Mouse (Mus musculus): ENCODE measurements at regions not wholly inside any gene's neighbourhood (a gene's known extent, or its start where the extent isn't known, plus 50 kb on each side); places are given as distances from the start of the nearest gene placed in this dataset.
A peak's percentile ranks its signal among the peaks of the same experiment; 100 is the strongest.
"Not testable (repeated sequence)": the region's sequence is repeated elsewhere in the genome, so short reads cannot be mapped to it uniquely, and the experiment has no call there.

DNA sequence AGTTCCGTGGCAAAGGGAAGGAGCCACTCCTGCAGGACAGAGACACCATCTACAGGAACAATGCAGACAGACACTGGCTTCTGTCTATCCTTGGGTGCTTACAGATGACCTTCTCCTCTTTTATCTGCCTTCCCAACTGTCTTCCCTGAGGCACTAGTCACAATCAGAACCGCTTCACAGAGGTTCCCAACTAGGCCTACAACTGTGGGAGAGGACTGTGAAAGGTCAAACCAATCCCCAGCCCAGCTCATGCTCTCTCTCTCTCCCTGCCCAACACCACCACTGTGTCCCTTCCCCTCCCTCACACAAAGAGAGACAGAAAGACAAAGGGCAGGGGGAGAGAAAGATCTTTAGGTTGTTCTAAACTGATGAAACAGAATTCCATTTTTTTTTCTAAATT, 61.3 kb downstream of the Tmem17 start:
- DNase-seq (ENCODE audit: low spot score), result no peak

- DNase-seq (ENCODE audit: low spot score), result no peak
Measured at GRCm38 (mm10) chr11:22573802-22574201, 61.9 kb downstream of the Tmem17 start.

- DNase-seq (ENCODE audit: low spot score), result no peak
Measured at GRCm38 (mm10) chr11:22574506-22574905, 62.6 kb downstream of the Tmem17 start.

DNA sequence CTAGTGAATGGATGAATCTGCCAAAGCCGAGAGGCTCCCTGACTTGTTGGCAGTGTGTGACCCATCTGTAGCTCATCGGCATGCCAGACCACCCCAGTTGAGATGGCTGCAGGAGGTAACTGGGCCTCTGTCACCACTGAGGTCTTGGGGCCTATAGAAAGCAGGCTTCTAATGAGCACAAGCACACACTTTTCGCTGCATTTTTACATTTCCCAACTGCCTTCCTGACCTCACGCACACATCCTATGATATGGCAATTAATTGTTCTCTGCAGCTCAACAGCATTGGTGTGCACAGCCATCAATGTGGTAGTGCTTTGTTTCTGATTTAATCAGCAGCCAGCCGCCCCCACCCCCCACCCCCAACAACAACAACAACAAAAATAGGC, 72.2 kb downstream of the Tmem17 start:
- no peak for DNase-seq (ENCODE audit: low spot score)

DNA sequence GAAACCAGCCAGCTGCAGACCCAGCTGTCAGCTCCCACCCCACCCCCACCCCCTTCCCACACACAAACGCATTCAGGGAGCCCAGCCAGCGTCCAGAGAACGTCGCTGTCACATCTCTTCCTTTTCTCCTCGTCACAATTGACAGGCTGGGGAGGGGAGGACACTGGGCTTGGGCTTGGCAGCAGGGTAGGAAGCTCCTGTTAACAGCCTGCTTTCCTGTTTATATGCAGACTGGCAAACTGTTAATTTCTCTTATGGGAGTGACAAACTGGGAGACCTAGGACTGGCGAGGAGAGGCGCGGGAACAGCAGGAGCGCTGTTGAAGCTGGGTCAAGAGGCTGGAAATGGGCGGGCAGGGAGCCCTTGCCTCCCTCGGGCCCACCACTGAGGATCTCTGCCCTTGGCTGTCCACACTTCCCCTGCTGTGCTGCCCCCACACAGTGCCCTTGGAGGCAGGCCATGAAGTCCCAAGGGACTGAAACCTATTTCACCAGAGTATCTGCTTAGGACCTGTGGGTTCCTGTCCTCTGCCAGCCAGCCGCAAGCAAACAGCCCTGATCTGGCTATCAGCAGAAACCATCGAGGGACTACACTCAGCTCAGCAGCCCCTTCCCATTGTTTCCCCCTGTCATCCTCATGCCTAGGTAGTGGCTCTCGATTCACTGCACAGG, 72.7 kb downstream of the Tmem17 start:
- peak; percentile 40 for DNase-seq (ENCODE audit: low spot score)

DNA sequence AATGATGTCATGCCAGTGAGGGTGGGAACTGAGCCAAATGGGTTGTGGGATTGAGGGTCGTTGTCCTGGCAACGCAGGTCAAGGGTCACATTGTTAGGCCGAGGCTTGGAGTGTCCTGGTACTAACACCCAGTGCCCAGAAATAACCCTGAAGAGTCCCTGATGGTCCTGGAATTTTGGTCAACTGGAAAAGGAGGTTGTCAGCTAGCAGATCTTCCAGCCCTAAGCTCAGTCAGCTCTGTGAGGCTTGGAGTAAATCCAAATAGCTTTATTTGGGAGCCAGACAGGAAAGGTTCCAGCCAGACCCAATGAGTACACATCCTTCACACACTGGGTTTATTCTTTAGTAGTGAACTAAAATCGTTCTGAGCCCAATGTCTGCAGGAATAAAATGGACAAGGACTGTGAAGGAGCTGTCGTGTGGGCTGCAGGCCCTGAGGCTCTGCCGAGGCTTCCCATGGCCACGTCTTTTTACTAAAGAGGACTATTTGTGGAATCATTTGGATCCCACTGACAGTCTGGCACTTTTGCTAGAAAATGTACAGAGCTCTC, 75.9 kb downstream of the Tmem17 start:
- DNase-seq (ENCODE audit: low spot score), result peak; percentile 14

- DNase-seq (ENCODE audit: low spot score), result no peak
Measured at GRCm38 (mm10) chr11:22588546-22588945, 76.7 kb downstream of the Tmem17 start.

GRCm38 (mm10) chr11:22589901-22590300, 78.0 kb downstream of the Tmem17 start:
- DNase-seq (ENCODE audit: low spot score), result no peak

- DNase-seq (ENCODE audit: low spot score), result not testable (repeated sequence)
Measured at GRCm38 (mm10) chr11:22591050-22591449, 79.2 kb downstream of the Tmem17 start.

GRCm38 (mm10) chr11:22592706-22593105, 80.8 kb downstream of the Tmem17 start:
- no peak for DNase-seq (ENCODE audit: low spot score)

DNA sequence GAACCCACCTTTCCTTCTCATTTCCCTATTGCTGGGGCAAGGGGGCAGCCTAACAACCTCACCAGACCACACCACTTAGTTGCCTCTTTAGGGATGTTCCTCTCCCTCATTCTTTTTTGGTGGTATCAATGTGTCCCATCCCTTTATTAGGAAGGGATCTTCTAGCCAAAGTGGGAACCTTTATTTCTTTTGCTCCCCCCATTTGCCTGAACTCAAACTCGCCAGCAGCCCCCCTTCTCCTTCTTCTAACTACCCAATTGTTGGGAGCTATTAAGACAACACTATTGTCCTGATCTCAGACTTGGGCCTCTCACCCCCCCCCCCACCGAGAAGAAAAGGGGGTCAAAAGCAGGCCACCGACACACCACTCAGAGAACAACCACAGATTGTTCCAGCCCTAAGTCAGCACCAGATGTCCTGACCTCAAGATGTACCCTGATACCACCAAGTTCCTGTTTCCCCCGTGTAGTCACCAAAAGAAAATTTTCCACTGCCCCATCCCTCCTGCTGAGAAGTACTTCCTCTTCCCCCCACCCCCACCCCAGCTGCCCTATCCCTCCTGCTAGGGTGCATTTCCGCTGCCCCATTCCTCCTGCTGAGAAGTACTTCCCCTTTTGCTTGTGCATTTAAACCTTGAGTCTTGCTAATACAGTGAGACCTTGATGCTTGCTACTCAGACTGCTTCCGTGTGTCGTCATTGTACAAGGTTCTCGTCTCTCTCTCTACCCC, 84.4 kb downstream of the Tmem17 start:
- DNase-seq (ENCODE audit: low spot score), result no peak

DNA sequence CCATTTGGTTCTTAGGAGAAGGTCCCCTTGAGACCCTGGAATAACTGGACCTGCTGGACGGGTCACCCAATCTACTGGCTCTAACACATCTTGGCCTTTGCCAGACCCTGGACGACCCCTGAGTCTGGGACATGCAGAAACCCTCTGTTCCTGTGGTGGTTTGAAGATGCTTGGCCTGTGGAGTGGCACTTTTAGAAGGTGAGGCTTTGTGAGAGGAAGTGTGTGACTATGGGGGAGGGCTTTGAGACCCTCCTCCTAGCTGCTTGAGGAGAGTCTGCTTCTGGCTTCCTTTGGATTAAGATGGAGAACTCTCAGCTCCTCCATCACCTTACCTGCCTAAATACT, 84.9 kb downstream of the Tmem17 start:
- DNase-seq (ENCODE audit: low spot score), result no peak

GRCm38 (mm10) chr11:22600370-22600769, 88.5 kb downstream of the Tmem17 start:
- no peak for DNase-seq (ENCODE audit: low spot score)

DNA sequence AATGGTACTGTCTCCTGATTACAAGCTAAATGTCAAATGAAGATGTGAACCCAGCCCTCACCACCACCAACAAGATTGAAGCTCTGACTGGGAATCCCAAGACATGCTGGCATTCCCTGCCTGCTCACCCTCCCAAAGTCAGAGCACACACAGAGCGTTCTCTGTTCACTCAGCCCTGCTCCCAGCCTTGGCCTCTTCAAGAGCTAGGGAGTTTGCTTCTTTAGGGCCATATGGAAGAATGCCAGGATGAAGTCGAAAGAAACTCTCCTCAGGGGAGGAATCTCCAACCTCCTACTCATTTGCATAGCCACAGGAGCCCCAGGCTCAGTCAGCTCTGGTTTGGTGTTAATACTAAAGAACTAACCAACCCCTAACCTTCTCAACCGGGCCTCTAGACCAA, 90.1 kb downstream of the Tmem17 start:
- DNase-seq (ENCODE audit: low spot score), result no peak

GRCm38 (mm10) chr11:22602610-22603009, 90.7 kb downstream of the Tmem17 start:
- DNase-seq (ENCODE audit: low spot score), result no peak

DNA sequence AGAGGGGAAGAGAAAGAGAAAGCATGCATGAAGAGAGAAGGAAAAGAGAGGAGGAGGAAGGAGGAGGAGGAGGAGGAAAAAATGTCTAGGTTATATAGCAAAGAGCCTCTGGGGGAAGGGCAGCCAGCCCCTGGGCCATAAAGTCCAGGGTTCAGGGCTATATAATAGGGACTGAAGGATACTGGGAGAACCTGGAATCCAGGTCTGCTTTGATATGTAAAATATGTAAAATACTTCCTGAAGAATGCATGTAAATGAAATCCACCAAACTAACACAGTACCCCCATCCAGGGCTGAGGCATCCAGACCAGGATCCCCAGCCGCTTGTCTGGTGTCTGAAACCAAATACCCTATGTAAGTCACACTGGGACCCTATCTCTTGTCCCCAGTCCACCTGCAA, 91.5 kb downstream of the Tmem17 start:
- no peak for DNase-seq (ENCODE audit: low spot score)

DNA sequence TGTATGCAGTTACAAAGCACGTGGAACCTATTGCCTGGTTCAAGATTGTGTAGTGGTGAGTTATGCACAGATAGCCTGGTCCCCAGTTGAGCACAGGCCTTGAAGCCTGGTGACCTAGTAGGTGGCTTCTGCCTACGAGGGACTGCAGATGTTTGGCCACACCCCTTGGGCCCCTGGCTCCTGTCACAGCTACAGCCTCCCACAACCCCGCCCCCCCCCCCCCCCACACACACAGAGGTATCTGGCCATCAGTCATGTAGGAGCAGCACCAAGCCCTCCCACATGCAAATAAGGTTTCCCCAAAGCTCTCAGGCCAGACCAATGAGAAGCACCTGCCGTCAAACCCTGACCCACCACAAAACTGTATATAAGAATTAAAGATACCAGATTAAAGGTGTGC, 94.5 kb downstream of the Tmem17 start:
- DNase-seq (ENCODE audit: low spot score), result no peak

GRCm38 (mm10) chr11:22607645-22608044, 95.8 kb downstream of the Tmem17 start:
- no peak for DNase-seq (ENCODE audit: low spot score)

GRCm38 (mm10) chr11:22608945-22609344, 97.1 kb downstream of the Tmem17 start:
- no peak for DNase-seq (ENCODE audit: low spot score)

GRCm38 (mm10) chr11:22610433-22611101, 98.7 kb downstream of the Tmem17 start:
- DNase-seq (ENCODE audit: low spot score), result no peak

DNA sequence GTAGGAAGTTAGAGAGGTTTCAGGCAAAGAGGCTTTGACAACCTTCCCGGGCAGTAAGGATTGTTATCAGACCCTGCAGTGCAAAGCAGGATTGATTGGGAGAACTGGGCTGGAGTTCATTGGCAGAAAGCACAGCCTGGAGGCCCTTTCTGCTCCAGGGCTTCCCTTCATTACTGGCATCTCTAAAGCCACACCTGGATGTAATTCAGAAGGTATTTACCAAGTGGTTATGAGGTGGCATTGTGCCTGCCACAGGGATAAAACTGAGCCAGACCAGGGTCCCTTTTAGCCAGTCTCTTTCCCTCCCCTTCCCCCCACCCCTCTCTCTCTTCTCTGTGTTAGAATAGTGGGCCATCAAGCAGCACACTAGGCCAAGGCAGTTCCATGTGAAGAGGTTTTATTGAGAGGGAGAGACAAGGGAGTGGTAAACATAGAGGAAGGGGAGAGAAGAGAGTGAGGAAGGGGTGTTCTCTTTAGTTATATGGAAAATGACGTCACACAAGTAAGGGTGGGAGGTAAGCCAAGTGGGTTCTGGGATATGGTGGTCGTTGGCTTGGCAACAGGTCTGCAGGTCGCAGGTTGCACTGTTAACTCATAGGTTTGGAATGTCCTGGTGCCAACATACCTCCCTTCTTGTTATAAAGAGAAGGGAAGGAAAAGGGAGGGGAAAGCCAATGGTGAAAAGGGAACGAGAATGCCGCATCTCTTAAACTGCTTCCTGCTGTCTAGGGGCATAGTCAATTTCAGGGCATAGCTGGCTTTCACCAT, 99.4 kb downstream of the Tmem17 start:
- DNase-seq (ENCODE audit: low spot score), result no peak

- no peak for DNase-seq (ENCODE audit: low spot score)
Measured at GRCm38 (mm10) chr11:22613500-22613899, 101.6 kb downstream of the Tmem17 start.

Measured in yolk sac, embryonic 10.5 days (tissue).